Mouse (Mus musculus) spleen, postnatal 36 days (tissue): ENCODE data around the gene Slc35e3.

Experiments
- DNase-seq, 2 experiments: peaks; one replicate each; pipeline ENCODE4 v3.0.0; 2022; ENCODE audit warnings: low spot score in 2 of 2, mixed read lengths in 1 of 2

Gene Slc35e3

DNA sequence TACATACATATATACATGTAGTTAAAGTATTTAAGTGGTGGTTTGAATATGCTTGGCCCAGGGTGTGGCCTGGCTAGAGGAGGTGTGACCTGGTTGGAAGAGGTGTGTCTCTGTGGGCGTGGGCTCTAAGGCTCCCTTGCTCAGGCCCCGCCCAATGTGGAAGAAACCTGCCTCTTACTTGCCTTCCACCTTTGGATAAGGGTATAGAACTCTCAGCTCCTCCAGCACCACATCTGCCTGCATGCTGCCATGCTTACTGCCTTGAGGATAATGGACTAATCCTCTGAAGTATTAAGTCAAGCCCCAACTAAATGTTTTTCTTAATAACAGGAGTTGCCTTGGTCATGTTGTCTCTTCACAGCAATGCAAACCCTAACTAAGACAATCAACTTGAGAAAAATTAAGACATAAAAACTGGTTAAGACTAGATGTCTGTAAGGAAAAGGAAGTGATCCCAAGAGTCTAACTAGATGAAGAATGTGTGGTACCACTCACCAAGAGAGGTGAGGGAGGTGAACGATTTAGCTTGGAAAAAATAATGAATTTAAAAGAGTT is 48.5 kb downstream of the Slc35e3 start:
- no peak for DNase-seq

DNA sequence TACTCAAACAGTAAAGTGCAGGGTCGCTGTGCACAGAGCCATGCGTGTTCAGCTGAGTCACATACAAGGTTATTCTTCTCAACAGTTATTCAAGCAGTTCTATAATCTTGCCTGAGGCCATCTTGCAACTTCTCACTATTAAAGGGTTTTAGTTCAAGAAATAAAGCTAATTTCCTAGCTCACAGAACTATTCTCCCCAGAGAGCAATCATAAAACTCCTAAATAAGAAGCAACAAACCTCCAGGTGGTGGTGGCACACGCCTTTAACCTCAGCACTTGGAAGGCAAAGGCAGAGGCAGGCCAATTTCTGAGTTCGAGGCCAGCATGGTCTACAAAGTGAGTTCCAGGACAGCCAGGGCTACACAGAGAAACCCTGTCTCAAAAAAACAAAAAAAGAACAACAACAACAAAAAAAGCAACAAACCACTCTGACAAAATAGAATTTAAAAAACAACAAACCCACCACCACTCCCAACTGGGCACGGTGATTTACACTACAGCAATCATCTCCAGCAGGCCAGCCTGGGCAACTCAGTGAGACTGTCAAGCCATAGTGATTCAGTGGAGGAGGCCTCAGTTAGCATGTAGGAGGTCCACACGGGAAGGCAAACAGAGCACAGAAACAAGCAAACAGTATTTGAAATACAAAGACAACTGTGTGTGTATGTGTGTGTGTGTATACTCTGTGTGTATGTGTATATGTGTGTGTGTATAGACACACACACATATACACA is 49.2 kb downstream of the Slc35e3 start:
- no peak for DNase-seq

DNA sequence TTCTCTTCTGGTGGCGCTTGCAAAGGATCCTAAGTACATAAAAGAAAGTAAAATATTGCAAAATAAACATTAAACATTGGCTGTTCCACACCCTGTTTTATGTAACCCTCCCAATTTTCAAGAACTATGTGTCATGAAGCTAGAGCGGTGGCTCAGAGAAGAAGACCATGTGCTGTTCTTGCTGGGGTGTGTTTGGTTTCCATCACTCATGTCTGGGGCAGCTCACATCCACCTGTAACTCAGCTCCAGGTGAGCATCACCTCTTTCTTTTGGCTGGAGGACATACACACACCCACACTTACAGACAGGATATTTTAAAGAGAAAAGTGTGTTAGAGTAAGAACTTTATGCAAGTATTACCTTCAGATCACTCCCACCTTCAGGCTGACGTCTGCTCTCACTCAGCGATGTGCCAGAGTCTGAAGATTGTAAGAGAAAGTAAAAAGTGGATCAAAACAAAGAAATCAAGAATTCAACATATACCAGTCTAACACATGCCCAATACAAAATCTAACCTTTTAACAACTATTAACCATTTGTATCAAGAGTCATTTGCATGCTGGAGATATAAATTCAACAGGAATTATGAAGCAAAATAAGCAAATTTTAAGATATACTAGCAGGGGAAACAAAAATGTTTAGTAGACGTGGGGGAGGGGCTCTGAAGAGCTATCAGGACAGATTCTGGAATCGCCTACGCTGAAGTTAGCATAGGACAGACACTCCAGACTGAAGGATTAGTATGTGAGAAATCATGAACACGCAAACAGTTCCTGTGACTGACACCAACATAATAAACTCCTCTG is 49.9 kb downstream of the Slc35e3 start:
- DNase-seq, result no peak

DNA sequence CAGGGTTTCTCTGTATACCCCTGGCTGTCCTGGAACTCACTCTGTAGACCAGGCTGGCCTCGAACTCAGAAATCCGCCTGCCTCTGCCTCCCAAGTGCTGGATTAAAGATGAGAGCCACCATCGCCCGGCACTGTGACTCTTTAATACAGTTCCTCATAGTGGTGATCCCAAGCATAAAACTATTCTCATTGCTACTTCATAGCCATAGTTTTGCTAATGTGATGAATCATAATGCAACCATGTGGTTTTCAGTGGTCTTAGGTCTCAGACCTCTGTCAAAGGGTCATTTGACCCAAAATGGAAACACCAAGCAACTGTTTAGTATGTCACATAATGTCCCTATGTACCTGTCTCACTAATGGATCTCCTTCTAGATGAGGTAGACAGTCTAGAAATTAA is 50.6 kb downstream of the Slc35e3 start:
- DNase-seq, result no peak

DNA sequence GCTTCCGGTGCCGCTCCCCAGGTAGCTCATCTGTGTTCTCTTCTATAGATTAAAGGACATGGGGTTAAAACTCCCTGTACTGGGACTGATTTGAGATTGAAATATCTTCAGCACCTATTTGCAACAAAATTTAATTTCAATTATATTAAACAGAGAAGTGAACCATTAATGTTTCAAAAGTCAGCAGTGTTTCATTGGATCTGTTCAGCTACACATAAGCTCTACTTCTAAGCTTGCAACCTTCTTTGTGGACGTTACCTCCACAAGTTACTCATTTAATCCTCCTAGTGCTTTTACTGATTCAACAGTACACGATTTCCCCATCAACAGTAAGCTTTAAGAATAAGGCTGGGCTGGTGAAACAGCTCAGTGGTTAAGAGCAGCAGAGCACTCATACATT is 51.1 kb downstream of the Slc35e3 start:
- DNase-seq, result no peak

DNA sequence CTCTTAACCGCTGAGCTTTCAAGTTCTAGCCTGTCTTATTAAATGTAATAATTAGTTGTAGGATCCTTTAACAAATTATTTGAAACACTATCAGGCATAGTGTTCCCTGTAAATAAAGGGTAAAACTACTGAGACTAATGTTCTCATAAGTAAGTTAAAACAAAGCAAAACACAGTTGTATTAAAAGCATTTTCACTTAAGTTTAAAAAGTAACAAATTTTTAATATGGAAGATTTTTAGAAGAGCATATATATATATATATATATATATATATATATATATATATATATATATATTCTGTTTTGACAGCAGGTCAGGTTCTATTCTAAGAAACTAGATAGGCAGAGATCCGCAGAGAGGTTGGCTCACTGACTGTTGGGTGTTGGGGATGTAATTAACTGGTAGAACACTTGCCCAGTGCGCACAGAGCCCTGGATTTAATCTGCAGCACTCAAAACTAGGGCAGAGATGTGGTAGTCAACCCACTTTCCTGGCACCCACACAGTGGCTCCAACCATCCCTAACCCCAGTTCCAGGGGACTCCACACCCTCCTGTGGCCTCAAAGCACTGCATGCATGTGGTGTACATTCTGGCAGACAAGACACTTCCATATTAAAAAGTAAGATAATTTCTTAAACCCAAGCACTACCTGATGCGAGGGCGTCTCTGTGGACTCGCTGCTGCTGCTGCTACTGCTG is 51.8 kb downstream of the Slc35e3 start:
- no peak for DNase-seq

DNA sequence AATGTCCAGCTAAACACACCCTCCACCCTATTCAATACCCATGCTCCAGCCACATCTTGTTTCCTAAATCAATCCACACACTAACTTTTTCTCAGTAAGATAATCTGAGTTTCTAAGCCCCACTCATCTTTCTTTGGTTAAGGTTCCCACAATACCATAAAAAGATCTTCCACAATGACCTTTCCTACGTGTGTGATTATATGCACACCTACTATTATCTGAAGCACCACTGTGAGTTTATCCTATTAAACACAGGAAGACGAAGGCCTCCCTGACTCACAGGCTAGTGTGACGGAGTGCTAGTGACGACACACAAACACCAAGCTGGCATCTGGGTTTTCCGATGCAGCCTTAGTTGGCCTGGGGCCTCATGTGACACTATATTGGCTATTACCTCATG is 53.2 kb downstream of the Slc35e3 start:
- no peak for DNase-seq

DNA sequence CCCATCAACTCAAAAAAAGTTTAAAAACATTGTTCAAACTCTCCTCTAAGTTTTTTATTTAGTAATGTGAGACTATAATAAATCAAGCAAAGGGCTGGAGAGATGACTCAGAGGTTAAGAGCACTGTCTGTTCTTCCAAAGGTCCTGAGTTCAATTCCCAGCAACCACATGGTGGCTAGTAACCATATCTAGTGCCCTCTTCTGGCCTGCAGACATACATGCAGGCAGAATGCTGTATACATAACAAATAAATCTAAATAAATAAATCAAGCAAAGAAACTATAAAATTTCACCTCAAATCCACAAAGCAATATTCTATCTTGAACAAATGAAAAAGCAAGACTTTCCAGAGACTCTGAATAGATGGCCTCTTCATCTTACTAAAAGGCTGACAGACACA is 54.0 kb downstream of the Slc35e3 start:
- no peak for DNase-seq

DNA sequence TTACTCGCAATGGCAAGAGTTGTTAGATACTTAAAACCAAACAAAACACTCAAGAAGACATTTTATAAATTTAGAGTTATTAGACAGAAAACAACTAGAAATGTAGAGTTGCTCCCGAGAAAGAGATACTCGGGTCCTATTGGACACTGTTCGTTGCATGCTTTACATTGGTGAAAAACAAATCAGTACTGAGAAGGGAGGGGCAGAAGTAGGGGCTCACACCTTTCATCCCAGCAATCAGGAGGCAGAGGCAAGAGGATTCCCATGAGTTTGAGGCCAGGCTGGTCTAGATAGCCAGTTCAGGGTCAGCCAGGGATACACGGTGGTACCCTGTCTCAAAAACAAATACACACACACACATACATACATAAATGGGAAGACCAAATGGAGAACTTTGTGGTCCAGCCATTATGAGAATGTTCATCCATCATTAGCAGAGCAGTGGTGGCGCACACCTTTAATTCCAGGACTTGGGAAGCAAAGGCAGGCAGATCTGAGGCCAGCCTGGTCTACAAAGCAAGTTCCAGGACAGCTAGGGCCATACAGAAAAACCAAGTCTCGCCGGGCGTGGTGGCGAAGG is 54.7 kb downstream of the Slc35e3 start:
- no peak for DNase-seq

DNA sequence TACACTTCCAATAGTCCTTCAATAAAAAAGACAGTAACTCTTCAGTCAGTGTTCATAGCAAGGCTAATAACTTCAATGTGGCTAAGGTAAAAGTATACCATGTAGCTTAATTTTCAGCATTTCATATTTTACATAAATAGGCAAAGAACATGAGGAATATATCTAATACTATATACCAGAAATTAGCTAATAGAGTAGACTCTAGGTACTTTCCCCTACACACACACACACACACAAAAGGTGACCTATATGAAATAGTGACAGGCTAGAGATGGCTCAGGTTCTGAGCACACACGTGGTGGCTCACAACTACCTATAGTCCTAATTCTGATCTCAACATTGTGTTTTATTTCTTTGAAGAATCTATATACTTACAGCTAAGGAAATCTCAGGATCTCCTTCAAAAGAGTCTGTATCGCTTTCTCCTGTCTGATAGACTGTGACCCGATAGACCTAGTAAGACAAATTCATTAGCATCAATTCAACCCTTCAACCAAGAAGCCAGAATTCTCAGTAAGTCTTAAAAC is 55.3 kb downstream of the Slc35e3 start:
- no peak for DNase-seq

DNA sequence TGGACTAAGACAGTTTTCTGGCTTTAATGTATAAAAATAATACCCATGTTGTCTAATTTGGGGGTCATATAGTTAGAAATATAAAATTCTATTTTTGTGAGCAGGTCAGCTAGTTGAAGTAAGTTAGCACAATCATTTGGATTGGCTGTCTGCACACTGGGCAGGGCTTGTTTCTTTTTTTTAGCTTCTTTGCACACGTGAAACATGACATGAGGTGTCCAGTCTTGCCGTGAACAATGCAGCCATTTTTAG is 56.1 kb downstream of the Slc35e3 start:
- DNase-seq, result no peak

DNA sequence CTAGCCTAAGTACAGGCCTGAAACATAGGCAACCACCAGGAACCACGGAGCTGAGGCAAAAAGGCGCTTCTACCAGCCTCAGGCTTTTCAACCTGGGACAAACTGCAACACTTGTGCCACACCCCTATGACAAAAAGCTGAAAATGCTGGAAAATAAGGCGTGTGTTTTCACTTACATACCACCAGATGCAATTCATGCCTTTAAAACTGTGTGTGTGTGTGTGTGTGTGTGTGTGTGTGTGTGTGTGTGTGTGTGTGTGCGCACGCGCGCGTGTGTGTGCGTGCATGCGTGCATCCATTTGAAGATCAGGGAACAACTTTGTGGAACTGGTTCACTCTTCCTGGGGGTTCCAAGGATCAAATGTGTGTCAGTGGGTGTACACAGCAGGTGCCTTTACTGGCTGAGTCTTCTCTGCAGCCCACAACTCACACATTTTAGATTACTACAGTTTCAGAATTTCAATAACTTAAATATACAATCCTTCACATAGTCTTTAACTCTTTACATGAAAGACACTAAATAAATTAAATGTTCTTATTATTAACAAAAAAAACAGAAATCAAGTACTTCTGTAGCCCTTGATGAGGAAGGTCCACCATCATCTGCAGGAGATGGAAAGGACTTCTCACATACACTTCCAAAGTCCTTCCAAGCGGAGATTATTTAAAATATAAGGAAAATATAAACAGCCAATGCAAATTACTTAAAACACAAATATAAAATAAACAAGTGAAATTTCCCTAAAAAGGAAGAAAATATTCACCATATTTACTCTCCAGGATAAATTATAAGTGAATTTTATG is 56.7 kb downstream of the Slc35e3 start:
- DNase-seq, result no peak

DNA sequence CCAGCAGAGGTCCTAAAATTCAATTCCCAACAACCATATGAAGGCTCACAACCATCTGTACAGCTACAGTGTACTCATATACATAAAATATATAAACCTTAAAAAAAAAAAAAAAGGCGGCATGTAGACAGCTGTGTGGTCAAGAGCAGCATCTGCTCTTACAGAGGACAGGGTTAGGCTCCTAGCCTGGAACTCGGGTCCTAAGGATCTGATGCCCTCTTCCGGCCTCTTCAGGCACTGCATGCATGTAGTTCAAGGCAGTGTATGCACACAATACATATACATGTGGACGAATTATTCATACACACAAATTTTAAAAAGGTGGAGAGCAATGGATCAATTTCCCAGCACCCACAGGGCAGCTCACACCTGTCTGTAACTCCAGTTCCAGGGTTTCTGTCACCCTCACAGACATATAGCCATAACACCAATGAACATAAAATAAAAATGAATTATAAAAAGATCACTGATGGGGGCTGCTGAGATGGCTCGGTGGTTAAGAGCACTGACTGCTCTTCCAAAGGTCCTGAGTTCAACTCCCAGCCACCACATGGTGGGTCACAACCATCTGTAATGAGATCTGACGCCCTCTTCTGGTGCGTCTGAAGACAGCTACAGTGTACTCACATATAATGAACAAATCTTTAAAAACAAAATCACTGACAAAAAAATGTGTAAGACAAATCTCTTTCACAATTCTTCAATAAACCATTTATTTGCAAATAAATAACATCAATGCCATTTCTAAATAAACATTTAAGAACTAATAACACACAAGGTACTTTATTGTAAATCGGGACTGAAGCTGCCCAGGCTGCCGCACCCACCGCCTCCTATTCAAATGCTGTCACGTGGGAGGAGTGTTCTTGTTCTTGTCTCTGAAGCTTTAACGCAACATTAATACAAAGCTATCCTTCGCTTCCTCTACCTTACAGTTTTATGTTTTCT is 57.7 kb downstream of the Slc35e3 start:
- DNase-seq, result no peak

DNA sequence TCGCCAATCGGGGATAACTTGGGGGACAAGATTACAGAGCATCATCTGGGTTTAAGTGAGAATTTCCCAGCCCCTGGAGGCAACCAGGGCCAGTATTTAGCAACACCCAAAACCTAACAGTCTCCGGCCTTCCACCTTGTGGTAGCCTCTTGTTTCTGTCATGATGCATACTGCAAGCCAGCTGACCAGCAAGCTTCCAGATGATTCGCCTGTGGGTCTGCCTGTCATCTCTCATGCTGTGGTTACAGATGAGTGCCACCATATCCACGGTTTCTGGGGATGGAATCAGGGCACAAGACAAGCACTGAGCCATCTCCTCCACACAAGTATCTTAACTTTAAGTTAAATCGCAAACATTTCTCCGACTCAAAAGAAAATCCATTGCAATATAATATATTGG is 58.6 kb downstream of the Slc35e3 start:
- DNase-seq, result no peak

DNA sequence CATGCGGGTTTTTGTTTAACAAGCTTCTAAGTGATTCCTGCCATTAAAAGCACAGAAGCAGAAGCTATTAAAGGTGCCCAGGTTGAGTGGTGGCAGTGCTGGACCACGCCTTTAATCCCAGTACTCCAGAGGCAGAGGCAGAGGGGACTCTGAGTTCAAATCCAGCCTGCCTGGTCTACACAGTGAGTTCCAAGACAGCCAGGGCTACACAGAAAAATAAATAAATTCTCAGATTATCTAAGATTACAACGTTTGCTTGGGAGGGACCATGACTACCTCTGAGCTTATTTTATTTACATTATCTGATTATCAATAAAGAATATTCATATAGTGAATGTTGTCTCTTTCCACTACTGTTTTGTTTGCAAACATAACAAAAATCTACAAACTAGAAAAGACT is 59.1 kb downstream of the Slc35e3 start:
- no peak for DNase-seq

DNA sequence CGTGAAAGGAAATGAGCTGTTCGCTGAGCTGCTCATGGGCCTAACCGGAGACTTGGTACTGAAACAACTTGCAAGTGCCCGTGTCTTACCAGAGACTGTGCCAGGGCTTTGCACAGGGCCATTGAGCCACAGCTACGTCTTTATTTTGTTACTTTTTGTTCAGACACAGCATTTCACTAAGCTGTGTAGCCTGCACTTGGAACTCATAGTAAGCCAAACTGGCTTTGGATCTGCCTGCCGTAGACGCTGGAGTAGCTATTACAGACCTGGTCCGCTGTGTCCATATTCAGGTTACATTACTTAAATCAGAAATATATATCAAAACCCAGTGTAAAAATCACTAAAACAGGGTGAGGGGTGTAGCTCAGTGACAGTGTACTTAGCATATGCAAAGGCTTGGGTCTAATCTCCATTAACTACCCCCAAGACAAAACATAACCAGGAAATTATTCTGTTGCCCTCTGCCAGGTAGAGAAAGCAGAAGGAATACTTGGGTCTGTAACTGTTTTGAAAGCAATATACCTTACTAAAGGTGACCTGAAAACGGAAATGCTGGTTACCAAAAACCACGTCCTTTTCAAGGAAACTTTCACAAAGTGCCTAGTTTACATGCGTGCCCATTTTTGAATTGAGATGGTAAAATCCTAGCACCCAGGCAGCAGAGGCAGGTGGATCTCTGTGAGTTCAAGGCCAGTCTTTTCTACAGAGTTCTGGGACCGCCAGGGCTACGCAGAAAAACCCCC is 60.1 kb downstream of the Slc35e3 start:
- no peak for DNase-seq

DNA sequence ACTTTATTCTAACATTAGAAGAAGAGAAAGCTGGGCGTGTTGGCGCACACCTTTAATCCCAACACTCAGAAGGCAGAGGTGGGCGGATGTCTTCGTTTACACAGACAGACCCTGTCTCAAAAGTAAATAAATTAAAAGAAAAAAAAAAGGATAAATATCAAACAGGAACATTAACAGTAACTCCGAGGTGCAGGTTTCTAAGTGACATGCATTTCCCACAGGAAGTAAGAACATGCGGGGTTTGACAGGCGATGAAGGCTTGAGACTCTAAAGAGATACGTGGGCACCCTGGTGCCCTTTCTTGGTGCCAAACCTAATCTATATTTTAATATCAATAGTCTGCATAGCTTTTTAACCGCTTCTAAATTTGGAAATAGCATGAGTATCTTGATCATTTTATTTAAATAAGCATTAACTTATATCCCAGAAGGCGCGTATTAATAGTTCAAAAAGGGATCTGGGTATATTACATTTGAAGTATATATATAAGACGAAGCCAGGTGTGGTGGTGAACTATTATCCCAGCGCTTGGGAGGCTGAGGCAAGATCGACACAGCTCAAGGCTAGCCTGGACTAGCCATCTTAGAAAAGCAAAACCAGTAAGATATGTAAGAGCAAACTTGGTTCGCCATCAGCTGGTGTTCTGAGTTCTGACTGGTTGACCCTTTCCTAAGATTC is 60.9 kb downstream of the Slc35e3 start:
- no peak for DNase-seq

DNA sequence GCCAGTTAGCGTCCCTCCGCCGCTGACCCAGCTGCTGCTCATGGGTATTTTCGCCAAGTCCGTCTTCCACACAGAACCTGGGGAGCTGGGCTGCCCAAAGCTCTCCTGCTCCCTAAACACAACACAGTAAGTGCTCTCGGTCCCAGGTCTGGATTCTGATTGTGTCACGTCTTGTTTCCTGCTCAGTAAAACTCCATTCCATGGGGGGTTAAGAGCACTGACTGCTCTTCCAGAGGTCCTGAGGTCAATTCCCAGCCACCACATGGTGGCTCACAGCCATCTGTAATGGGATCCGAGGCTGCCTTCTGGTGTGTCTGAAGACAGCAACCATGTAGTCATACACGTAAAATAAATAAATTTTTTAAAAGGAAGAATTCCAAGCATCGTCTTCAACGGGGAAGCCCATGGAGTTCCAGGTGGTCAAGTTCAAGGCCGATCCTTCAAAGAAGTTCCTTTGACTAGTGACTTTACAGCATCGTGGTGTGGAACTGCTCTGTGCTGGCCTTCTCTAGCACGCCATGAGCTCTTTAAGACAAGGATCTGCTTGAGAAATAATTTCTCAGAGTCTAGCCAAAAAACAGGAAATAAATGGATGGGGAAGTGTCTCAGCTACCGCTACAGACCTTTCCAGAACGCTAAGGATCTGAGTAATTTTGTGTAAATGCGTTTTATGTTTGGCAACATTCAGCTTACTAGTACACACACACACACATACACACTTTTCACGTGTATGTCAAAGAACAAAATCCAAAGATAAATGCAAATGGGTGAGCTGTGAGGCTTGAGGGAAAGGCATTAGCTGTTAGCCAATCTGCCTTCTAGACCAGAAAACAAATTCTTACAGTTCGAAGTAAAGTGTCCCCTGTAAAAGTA is 61.6 kb downstream of the Slc35e3 start:
- no peak for DNase-seq
